Mouse (Mus musculus): Measurements from ENCODE around the gene Zbtb2.

Zbtb2 gene

DNA sequence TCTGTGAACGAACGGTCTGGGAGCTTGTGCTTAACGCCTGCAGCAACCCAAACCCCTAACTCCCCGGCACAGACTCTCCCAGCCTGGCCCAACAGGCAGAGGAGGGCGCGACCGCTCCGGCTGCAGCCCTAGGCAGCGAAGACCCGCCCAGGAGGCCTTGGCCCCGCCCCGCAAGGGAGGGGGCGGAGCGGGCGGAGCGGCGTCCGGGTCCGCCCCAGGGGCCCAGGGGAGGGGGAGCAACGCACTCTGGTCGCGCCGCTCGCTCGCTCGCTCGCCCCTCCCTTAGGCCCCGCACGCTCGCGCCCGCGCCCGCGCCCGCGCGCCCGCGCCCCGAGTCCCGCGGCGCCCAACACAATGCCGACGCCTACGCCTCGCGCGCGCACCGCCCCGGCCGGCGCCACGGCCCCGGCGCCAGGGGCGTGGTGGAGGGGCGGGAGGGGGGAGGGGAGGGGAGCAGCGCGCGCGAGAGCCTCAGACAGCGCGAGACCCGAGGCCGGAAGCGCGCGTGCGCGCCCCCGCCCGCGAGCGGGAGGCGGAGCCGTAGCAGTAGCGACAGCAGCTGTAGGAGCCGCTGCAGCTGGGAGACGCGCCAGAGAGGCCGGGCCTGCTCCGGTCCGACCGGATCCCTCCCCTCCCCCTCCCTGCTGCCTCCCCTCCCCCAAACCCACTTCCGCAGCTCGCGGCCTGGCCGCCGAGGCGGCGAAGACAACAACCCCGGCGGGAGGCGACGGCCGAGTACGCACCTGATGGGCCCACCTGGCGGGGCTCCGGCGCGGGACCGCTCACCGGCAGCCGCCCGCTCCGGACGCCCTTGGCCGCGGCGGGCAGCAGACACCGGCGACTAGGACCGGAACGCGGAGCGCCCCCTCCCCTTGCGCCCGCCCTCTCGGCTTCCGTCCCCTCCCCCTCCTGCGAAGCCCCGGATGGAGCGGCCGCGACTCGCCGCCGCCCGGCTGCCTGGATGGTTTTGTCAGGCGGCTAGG lies 1.0 kb downstream of the Zbtb2 start:
- DNase-seq (ENCODE audit: low spot score in 2 of 2) = peak; percentile 79 to 85

DNA sequence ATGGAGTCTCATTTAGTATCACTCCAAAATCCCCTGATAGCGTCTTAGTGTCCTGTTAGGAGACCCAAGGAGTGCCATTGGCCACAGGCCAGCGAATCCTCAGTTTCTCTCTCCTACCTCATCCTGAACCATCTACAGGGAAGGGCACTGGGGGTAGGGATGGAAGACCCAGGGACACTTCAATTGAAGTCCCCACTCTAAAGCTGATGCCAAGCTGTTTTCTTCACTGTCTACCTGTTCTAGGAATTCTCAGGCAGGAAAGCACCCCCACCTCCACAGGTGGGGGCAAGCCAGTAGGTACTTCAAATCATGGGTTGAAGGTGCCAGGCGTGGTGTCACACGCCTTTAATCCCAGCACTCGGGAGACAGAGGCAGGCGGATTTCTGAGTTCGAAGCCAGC lies 3.7 kb downstream of the Zbtb2 start:
- DNase-seq (ENCODE audit: low spot score in 2 of 2) = no peak

DNA sequence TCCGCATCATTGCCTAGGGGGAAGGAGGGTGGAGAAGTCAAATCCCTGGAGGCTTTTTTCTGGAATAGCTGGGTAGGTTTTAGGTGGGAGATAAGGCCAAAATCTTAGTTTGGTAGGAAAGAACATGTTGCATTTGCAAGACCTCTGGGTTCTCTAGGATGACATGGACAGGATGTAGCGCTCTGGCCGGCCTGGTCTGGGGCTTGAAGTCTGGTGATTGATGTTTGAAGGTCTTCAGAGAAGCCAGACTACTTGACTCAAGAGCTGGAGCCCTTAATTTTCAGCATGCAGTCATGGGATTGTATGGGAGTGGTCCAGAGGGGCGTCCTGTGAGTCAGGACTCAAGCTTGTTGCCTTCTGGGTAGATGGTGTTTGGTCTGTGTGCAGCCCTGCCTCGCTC lies 7.2 kb downstream of the Zbtb2 start:
- DNase-seq (ENCODE audit: low spot score in 2 of 2) = no peak

DNA sequence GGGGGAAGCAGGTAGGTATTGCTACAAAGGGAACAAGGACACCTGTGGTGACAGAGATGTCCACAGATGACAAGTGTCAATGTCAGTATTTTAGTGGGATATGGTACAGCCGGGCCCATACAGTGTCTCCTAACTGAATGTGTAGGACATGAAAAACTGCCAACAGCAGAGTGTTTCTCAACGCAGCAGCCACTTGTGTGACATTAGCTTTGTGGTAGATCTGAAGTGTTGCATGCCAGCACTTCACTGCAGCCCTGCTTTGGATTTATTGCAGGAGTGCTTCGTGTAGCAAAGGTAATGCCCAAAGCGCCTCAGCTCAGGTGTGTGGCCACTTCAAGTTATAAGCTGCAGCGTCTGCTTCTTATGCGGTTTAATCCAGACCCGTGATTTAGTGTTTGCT lies 11.0 kb downstream of the Zbtb2 start:
- no peak for DNase-seq (ENCODE audit: low spot score in 2 of 2)

DNA sequence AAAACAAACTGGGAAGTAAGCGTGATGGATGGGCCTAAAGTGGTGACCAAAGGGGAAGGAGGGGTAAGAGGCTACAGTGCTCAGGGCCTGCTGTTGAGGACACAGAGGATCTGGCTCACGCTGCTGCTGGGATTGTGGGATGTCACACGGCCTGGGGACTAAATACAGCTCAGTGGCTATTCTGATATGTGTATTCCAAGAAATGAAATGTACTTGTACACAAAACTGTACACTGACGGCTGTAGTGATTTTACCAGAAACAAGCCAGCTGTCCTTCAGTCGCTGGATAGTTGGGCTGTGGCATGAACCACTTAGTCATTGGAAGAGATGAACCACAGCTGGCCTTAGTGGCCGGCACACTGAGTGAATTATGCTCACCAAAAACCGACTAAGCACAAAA lies 11.4 kb downstream of the Zbtb2 start:
- DNase-seq (ENCODE audit: low spot score in 2 of 2) = no peak

DNA sequence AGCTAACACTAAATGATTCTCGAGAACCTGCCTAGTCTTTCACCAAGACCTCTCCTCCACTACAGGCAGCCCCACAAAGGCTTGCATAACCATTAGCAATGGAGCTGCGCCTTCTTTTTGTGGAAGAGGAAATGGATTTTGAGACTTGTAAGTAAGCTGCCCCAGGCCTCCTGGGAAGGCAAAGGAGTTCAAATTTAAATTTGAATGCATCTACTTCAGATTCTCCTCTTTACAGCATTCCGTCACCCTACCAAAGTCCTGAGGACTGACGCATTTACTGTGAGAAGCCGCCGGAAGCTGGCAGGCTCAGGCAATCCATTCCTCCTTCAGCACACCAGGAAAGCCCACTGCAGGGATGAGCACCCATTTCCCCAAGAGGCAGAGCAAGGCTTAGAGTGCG lies 12.6 kb downstream of the Zbtb2 start:
- DNase-seq (ENCODE audit: low spot score in 2 of 2) = no peak

DNA sequence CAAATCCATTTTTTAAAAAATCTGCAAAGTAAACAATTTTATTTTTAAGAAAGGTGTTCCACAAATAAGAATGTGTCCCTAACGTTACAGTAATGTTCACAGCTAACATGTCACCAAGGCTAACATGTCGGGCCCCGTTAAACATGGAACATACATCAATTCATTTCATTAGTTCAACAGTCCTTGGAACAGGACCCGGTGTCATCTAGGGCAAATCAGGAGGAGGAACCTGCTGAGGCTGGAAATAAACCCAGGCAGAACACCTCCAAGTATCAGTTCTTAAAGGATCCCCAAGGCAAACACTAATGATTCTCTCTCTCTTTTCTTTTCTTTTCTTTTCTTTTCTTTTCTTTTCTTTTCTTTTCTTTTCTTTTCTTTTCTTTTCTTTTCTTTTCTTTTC lies 13.2 kb downstream of the Zbtb2 start:
- DNase-seq (ENCODE audit: low spot score in 2 of 2) = no peak

DNA sequence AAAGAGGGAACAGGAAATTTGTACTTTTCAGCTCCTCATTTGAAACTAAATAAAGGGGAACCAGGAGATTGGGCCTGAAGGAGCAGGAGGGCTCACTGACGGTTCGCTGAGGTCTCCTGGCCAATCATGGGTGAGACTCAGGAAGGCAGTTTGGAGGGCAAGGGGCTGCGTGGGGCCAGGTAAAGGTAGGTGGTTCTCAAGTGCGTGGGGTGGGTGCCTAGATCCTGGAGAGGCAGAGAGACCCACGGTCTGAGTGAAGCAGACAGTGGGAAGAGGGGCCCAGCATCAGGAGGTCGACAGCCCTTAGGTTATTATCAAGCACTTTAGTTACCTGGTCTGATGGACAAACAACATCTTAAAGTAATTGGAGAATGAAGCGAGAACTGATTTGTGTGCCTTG lies 13.7 kb downstream of the Zbtb2 start:
- no peak for DNase-seq (ENCODE audit: low spot score in 2 of 2)

DNA sequence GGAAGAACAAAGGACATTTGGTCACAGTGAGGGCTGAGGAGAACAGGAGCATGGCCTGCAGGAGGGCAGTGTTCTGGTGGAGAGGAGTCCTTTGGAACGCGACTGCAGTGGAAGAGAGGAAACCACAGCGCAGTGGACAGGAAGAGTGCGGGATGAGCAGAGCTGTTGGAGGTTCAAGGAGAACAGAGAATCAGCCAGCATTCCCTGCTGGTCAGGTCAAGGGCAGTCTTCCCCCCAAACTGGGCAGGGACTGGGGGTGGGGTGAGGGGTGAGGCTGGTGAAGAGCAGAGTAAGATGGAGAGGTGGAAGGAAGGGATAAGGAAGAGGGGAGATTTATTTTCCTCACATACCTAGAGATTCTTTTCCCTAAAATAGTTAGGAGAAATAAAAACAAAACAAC lies 14.3 kb downstream of the Zbtb2 start:
- DNase-seq (ENCODE audit: low spot score in 2 of 2) = no peak

DNA sequence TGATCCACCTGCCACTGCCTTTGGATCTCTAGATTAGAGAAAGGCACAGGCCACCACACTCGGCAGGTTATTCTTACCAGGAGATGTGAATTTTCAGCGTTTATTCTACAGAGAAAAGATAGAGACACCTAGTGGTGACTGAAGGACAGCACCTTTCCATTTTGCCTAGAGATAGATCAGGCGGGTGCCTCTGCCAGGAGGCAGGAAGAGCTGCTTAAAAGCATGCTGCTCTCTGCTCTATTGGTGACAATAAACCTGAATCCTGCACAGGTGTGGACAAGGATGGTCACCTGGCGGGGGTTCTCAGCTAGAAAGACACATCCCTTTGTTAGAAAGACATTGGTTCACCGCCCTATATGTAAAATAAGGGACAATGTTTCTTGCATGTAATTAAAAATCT lies 15.9 kb downstream of the Zbtb2 start:
- no peak for DNase-seq (ENCODE audit: low spot score in 2 of 2)

DNA sequence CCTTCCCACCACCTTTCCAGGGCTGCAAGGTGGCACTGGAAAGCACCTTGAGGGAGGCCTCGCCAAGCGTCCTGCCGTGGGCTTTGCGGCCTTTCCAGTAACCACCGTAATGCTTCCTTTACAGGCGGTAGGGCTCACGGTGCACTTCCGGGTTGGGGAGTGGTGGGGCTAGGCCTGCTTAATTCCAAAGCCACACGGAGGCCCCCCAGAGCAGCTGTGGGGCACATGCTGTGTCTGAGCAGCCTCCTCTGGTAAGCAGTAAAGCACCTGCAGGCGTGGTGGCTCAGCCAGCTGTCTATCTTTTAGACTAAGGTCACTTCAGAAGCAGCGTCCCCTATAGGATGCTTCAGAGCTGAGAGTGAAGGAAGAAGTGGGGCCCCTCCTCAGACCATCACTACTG lies 17.8 kb downstream of the Zbtb2 start:
- no peak for DNase-seq (ENCODE audit: low spot score in 2 of 2)

DNA sequence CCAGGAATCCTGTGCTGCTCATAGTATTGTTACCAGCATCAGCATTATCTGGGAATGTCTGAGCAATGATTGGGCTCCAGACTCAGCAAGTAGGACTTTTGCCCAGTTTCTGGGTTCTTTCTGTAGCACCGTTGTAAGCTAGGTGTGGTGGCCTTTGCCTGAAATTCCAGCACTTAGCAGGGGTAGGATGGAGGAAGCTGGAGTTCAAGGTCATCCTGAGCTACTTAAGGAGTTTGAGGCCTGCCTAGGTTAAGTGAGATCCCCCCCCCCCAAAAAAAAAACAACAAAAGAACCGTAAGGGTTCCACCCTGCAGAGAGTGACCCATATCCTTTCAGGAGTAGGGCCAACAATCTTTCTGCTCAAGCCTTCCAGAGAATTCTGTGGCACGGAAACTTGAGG lies 23.3 kb downstream of the Zbtb2 start:
- no peak for DNase-seq (ENCODE audit: low spot score in 2 of 2)

DNA sequence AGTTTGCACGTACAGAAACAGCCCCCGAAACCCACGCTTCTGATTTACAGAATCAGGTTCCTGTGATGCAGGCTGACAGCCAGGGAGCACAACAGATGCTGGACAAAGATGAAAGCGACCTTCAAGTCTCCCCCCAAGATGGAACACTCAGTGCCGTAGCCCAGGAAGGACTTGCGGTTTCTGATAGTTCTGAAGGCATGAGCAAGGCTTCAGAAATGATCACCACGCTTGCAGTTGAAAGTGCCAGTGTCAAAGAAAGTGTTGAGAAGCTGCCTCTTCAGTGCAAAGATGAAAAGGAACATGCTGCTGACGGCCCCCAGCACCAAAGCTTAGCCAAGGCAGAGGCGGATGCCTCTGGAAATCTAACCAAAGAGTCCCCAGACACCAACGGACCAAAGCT lies 30.5 kb downstream of the Zbtb2 start:
- DNase-seq (ENCODE audit: low spot score in 2 of 2) = no peak

DNA sequence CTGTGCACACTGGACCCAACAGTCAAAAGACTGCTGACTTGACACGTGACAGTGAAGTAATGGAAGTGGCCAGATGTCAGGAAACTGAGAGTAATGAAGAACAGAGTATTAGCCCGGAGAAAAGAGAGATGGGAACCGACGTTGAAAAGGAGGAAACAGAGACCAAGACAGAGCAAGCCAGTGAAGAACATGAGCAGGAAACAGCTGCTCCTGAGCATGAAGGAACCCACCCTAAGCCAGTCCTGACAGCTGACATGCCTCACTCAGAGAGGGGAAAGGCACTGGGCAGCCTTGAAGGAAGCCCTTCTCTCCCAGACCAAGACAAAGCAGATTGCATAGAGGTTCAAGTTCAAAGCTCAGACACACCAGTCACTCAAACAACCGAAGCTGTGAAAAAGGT lies 31.3 kb downstream of the Zbtb2 start:
- no peak for DNase-seq (ENCODE audit: low spot score in 2 of 2)

DNA sequence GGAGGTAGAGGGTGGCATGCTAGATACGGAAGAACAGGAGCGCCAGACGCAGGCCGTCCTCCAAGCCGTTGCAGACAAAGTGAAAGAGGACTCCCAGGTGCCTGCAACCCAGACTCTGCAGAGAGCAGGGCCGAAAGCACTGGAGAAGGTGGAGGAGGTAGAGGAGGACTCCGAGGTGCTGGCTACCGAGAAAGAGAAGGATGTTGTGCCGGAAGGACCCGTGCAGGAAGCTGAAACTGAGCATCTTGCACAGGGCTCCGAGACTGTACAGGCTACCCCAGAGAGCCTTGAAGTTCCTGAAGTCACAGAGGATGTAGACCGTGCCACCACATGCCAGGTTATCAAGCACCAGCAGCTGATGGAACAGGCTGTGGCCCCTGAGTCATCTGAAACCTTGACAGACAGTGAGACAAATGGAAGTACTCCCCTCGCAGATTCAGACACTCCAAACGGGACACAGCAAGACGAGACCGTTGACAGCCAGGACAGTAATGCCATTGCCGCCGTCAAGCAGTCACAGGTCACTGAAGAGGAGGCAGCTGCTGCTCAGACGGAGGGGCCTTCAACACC lies 31.9 kb downstream of the Zbtb2 start:
- no peak for DNase-seq (ENCODE audit: low spot score in 2 of 2)

DNA sequence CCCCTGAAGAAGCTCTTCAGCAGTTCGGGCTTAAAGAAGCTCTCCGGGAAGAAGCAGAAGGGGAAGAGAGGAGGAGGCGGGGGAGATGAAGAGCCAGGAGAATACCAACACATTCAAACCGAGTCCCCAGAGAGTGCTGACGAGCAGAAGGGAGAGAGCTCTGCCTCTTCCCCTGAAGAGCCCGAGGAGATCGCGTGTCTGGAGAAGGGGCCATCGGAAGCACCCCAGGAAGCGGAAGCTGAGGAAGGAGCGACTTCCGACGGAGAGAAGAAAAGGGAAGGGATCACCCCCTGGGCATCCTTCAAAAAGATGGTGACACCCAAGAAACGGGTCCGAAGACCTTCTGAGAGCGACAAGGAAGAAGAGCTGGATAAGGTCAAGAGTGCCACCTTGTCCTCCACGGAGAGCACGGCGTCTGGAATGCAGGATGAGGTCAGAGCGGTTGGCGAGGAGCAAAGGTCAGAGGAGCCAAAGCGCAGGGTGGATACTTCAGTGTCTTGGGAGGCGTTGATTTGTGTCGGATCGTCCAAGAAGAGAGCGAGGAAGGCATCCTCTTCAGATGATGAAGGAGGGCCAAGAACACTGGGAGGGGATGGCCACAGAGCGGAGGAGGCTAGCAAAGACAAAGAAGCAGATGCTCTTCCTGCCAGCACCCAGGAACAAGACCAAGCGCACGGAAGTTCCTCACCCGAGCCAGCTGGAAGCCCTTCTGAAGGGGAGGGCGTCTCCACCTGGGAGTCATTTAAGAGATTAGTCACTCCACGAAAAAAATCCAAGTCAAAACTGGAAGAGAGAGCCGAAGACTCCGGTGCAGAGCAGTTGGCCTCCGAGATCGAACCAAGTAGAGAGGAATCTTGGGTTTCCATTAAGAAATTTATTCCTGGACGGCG lies 33.3 kb downstream of the Zbtb2 start:
- no peak for DNase-seq (ENCODE audit: low spot score in 2 of 2)

DNA sequence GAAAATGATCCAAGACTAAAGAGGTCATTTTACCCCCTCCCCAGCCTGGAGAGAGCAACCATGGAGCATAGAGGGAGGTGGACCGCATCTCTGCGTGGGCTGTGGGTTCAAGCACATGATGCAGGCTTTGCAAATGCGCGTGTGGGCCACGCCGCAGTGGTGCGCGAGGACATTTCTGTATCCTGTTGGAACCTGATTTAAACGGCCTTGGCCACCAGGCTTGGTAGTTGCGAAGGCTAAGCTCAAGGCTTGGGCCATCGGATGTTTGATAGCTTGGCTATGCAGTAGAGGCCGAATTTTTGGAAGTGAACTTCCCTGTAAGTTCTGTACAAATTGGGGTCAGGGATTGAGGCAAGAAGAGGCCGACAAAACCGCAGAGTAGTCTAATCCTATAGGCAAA lies 40.3 kb downstream of the Zbtb2 start:
- DNase-seq (ENCODE audit: low spot score in 2 of 2) = no peak

DNA sequence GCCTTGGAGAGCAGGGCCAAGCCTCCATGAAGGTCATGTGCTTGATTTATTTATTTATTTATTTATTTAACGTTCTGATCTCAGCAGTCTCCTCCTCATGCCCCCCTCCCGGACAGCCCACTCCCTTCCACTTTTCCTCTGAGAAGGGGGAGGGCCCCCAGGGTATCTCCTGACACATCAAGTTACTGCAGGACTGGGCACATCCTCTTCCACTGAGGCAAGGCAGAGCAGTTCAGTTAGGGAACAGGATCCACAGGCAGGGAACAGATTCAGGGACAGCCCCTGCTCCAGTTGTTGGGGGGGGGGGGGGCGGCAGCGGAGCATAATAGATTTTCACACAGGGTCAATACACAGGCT lies 40.8 kb downstream of the Zbtb2 start:
- no peak for DNase-seq (ENCODE audit: low spot score in 2 of 2)

DNA sequence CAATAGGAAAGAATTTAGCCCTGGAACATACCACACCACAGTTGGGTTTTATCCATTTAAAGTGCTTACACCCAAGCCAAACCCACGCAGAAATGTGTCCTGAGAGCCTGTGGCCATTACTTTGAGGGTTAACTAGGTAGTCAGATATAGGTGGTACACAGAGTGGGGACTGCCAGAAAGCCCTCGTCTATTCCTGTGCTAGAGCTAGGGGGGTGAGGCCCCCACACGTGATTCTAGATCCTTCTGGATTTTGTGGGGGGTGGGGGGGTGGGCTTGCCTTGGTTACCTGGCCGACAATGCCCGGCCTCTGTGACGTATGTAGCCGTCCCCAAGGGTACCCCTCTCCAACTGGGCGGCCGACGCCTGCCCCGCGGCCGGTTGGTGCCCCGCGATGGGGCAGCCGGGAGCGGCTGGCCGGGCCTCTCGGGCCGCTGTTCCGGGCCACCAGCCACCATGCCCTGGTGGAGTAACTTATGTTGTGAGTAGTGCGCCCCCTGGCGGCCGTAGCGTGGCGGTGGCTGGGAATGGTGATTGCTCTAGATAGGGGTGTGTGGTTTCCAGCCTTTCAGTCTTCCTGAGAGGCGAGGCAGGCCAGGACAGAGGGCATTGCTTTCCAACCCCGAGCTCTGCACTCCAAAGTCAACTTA lies 41.3 kb downstream of the Zbtb2 start:
- DNase-seq (ENCODE audit: low spot score in 2 of 2) = peak; percentile 83 to 92

DNA sequence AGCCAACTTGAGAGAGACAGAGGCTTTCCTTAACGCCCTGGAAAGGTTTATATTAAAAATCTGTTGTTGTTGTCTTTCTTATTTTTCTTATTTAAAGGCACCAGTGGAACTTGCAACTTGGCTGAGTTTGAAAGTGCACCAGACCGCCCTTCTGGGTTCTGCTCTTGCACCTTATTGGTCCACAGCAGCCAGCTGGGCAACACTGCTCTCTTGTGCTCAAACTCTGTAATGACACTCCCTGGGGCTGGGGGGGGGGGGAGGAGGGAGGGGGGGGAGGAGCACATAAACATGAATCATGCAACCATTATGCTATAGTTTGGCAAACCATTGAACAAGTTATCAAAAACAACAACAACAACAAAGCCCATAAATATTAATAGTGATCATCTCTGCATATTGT lies 46.5 kb downstream of the Zbtb2 start:
- no peak for DNase-seq (ENCODE audit: low spot score in 2 of 2)

DNA sequence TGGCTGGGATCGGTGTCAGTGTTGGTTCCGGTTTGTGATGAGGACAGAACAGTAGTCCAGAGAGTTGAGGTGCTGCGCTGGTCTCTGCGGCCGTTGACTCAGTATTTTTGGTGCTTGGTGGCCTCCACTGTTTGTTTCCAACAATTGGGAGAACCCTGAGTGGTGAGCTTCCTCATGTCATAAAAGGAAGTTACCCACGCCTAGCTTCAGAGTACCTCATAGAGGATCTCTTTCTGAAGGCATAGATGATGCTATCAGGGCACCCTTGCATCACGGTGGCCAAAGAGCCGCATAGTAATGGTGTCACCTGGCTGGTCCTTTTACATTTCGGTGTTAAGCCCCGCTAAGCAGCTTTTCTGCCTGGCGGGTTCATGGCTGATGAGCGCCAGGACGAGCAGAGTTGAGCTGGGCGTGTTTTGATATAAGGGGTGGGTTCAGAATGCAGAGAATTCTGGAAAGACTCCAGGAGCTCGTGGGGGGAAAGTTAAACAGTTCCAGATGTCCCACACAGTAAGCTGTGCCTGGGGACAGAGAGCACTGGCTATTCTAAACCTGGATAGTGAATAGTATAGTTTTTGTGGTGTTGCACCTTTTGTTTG lies 48.9 kb downstream of the Zbtb2 start:
- DNase-seq (ENCODE audit: low spot score in 2 of 2) = no peak
